Mouse (Mus musculus) c-Kit-negative CD71-positive TER-119-positive erythroid progenitor cells, embryonic 14.5 days (primary cell): ENCODE results near the gene Mxi1.

Experiments used
- DNase-seq: peaks from one replicate; pipeline ENCODE4 v3.0.0-alpha.2; 2013; ENCODE audit warnings: low read depth, low spot score

Mxi1 gene

GRCm38 (mm10) chr19:53299829-53300181 lies 10.5 kb upstream of the Mxi1 start:
- no peak for DNase-seq

- no peak for DNase-seq
Measured at GRCm38 (mm10) chr19:53303382-53303781, 6.9 kb upstream of the Mxi1 start.

- no peak for DNase-seq
Measured at GRCm38 (mm10) chr19:53305621-53306020, 4.7 kb upstream of the Mxi1 start.

- DNase-seq, result no peak
Measured at GRCm38 (mm10) chr19:53306706-53307105, 3.6 kb upstream of the Mxi1 start.

- DNase-seq, result no peak
Measured at GRCm38 (mm10) chr19:53307219-53307618, 3.1 kb upstream of the Mxi1 start.

GRCm38 (mm10) chr19:53309631-53310030 lies 687 bp upstream of the Mxi1 start:
- no peak for DNase-seq

- no peak for DNase-seq
Measured at GRCm38 (mm10) chr19:53310771-53311523, 629 bp downstream of the Mxi1 start.

- DNase-seq, result no peak
Measured at GRCm38 (mm10) chr19:53311524-53312335, 1.4 kb downstream of the Mxi1 start.

GRCm38 (mm10) chr19:53312336-53312871 lies 2.1 kb downstream of the Mxi1 start:
- no peak for DNase-seq

GRCm38 (mm10) chr19:53312951-53313683 lies 2.8 kb downstream of the Mxi1 start:
- no peak for DNase-seq

GRCm38 (mm10) chr19:53313684-53314443 lies 3.5 kb downstream of the Mxi1 start:
- DNase-seq, result peak; percentile 95

- DNase-seq, result no peak
Measured at GRCm38 (mm10) chr19:53314530-53315208, 4.4 kb downstream of the Mxi1 start.

GRCm38 (mm10) chr19:53315209-53315654 lies 4.9 kb downstream of the Mxi1 start:
- DNase-seq, result no peak

GRCm38 (mm10) chr19:53316105-53316504 lies 5.8 kb downstream of the Mxi1 start:
- DNase-seq, result no peak

- DNase-seq, result no peak
Measured at GRCm38 (mm10) chr19:53316963-53317362, 6.6 kb downstream of the Mxi1 start.

GRCm38 (mm10) chr19:53318143-53319132 lies 8.1 kb downstream of the Mxi1 start:
- DNase-seq, result no peak

GRCm38 (mm10) chr19:53320264-53321110 lies 10.2 kb downstream of the Mxi1 start:
- DNase-seq, result no peak

- DNase-seq, result no peak
Measured at GRCm38 (mm10) chr19:53321273-53321672, 11.0 kb downstream of the Mxi1 start.
